Mouse (Mus musculus) common myeloid progenitor, adult 5-6 weeks (primary cell): Measurements from ENCODE around the gene Rc3h1. TPM values are rescaled to one million over a fixed set of nuclear protein-coding genes. Genes with fewer than 3 reads are reported as not detected.

Experiments used
- ATAC-seq: replicated peaks from 2 replicates; pipeline ENCODE4 v1.8.0; 2016; ENCODE audit warnings: low read depth, mild to moderate bottlenecking, moderate TSS enrichment, inconsistent platforms; ENCODE audit not compliant: poor library complexity, severe bottlenecking
- total RNA-seq: library from RNA; stranded (forward); fragments of 200-1000, 187-1606 nt; gene quantifications from 2 replicates; pipeline ENCODE4 v1.2.3, GENCODE M21; 2017

The Rc3h1 gene
- total RNA-seq, 1 experiment from 2014 or later: 34.9 TPM

DNA sequence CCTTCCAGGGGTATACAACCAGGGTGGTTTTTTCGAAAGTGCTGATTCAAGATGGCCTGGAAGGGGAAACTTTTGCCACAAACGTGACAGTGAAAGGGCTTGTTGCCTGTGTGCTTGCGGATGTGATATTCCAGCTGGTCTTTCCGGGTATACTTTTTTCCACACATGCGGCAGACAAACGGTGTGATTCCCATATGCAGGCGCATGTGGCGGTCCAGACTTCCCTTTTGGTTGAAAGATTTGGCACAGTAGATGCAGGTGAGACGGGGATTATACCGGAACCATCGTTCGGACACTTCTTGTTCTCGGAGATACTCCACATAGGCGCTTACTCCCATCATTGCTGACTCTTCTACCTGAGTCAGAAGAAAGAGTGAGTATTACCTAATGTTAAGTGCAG is 113.8 kb downstream of the Rc3h1 start:
- ATAC-seq: no peak

Other genes with a start within 250 kb of the Rc3h1 start
- 220 and 304 TPM in 2 replicates for gene Rabgap1l, start 113.2 kb upstream of the Rc3h1 start, total RNA-seq
- gene Serpinc1, start 72.2 kb downstream of the Rc3h1 start, total RNA-seq: 0.34 and 0.82 TPM in 2 replicates
- 6.5 and 8.7 TPM in 2 replicates for gene Zbtb37, start 128.4 kb downstream of the Rc3h1 start, total RNA-seq
- 33.7 and 38.1 TPM in 2 replicates for gene Dars2, start 164.2 kb downstream of the Rc3h1 start, total RNA-seq
- 6.4 and 8.0 TPM in 2 replicates for gene Cenpl, start 164.3 kb downstream of the Rc3h1 start, total RNA-seq
- gene Klhl20, start 225.1 kb downstream of the Rc3h1 start, total RNA-seq: 17.2 and 22.6 TPM in 2 replicates
- gene Ankrd45, start 236.3 kb downstream of the Rc3h1 start, total RNA-seq: not detected in 2 replicates